28 mouse cellular contexts compared by ENCODE assay signal in the genomic region with DNA sequence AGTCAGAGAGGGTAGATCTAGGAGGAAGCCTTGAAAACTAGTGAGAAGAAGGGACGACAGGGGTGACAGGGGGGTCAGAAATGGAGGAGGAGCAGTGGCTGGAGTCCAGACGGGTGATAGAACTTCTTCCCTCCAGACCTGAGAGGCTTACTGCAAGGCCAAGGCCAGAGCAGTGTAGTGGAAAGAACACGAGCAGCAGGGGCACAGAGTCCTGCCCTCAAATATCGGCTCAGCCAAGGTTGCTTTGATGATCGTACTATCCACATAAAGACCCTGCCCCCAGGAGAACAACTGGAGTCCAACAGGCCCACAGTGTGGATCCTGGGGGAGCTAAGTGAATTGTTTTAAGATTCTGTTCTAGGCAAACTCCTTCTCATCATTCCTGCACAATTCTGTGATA. TPM values are rescaled to one million over a fixed set of nuclear protein-coding genes. Genes with fewer than 3 reads are reported as not detected.
"Had no signal": no experiment of that assay in that cellular context is flagged by ENCODE, and none has a peak within 500 bp of the region (broad histone marks: within the 10 kb centered on the region; RNA-seq: fewer than 3 reads in every experiment).

No protein-coding gene starts in this region.

- H3K9ac ChIP-seq: limb, embryonic 12.5 days; limb, embryonic 13.5 days; limb, embryonic 15.5 days; liver, embryonic 12.5 days; liver, embryonic 13.5 days; liver, embryonic 14.5 days; liver, embryonic 15.5 days; liver, postnatal 0 days; lung, embryonic 14.5 days; lung, embryonic 15.5 days; midbrain, embryonic 12.5 days; midbrain, embryonic 13.5 days; midbrain, embryonic 15.5 days; neural tube, embryonic 12.5 days had no signal

- H3K27ac ChIP-seq: left cerebral cortex, adult 2 months; limb, embryonic 10.5 days; limb, embryonic 12.5 days; limb, embryonic 13.5 days; limb, embryonic 15.5 days; liver, embryonic 12.5 days; liver, embryonic 13.5 days; liver, embryonic 14.5 days; liver, embryonic 15.5 days; lung, embryonic 15.5 days; macrophage; midbrain, embryonic 10.5 days; midbrain, embryonic 12.5 days; midbrain, embryonic 13.5 days; midbrain, embryonic 15.5 days; neural tube, embryonic 12.5 days had no signal

- H3K4me1 ChIP-seq: limb, embryonic 10.5 days; limb, embryonic 12.5 days; limb, embryonic 13.5 days; limb, embryonic 15.5 days; lung, embryonic 15.5 days; midbrain, embryonic 10.5 days; midbrain, embryonic 12.5 days; midbrain, embryonic 13.5 days; midbrain, embryonic 15.5 days; neural tube, embryonic 12.5 days had no signal

- H3K4me3 ChIP-seq: left cerebral cortex, adult 2 months; limb, embryonic 10.5 days; limb, embryonic 12.5 days; limb, embryonic 13.5 days; limb, embryonic 15.5 days; liver, embryonic 12.5 days; liver, embryonic 13.5 days; liver, embryonic 15.5 days; lung, embryonic 15.5 days; megakaryocyte, embryonic 14.5 days; midbrain, embryonic 10.5 days; midbrain, embryonic 12.5 days; midbrain, embryonic 13.5 days; midbrain, embryonic 15.5 days; myocyte; neural tube, embryonic 12.5 days had no signal

- H3K36me3 ChIP-seq: limb, embryonic 10.5 days; limb, embryonic 12.5 days; limb, embryonic 13.5 days; limb, embryonic 15.5 days; liver, embryonic 12.5 days; liver, embryonic 15.5 days; lung, embryonic 15.5 days; midbrain, embryonic 10.5 days; midbrain, embryonic 12.5 days; midbrain, embryonic 13.5 days; midbrain, embryonic 15.5 days; neural tube, embryonic 12.5 days had no signal

- H3K27me3 ChIP-seq: limb, embryonic 12.5 days; limb, embryonic 13.5 days; limb, embryonic 15.5 days; liver, embryonic 12.5 days; liver, embryonic 13.5 days; liver, embryonic 15.5 days; lung, embryonic 15.5 days; midbrain, embryonic 12.5 days; midbrain, embryonic 13.5 days; midbrain, embryonic 15.5 days; neural tube, embryonic 12.5 days had no signal

- DNase-seq: left cerebral cortex, postnatal 4 days; liver, embryonic 13.5 days; liver, postnatal 0 days; lung, adult 18-20 months; lung, adult 2 months; lung, embryonic 14.5 days; lung, postnatal 10 days; lung, postnatal 14 days; lung, postnatal 36 days; midbrain, embryonic 14.5 days had no signal

RNA-seq across cellular contexts. Expression of a gene that starts 33.4 kb away (rescaled TPM):
- polyA plus RNA-seq: limb, embryonic 11.5 days had no signal
